Mouse (Mus musculus): ENCODE measurements around the gene Pgf. TPM values are rescaled to one million over a fixed set of nuclear protein-coding genes. Genes with fewer than 3 reads are reported as not detected.

Gene Pgf
- total RNA-seq, 2 experiments from 2014 or later: 3.2 to 4.3 TPM

DNA sequence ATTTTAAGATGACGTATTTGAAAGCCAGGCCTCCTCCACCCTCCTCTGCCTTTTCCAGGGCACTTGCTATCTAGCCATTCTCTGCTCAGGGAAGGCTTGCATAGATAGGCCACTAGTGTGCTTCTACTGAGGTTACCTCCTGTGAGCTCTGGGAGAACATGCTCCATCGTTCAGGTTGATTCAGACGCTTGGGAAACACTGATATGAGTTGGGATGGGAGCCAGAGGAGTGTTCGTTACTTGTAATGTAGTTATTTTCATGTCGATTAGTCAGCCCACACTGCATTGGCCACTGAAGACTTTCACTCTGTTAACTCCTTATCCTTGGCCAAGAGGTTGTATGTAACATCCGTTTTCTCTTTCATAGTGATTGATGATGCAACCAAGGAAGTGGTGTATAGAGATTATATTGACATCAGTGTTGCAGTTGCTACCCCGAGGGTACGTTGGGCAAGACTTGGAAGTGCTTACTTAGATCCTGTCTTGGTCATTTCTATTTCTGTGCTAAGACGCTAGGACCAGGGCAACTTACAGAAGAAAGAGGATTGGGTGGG is 48.1 kb downstream of the Pgf start:
- DNase-seq (ENCODE audit: low spot score in 2 of 2): no peak

DNA sequence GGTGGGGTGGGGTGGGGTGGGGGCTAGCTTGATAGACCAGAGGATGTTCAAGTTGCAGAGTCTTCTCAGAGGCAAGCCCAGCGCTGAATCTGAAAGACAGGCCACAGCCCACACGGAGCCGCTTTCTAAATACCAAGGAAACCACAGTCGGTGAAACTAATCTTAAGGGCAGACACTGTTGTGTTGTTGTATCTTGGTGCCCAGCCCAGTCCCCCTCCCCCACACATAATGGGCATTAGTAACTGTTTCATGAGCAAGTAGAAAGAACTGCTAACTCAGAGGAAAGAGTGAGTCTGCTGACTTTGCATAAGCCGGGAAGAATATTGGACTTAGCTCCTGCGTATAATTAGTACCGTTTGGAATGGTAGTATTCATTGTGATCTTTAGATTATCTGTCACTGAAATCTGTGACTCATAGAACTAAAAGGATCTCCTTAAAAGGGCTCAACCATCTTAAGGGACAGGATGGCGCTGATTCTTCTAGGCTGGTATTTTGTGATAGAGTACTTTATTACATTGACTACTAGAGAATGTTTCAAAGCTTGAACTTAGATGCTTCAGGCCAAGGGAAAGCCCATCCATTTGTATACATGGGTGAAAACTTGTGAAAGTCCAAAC is 50.5 kb downstream of the Pgf start:
- no peak for DNase-seq (ENCODE audit: low spot score in 2 of 2)

GRCm38 (mm10) chr12:85124751-85125150 is 52.8 kb downstream of the Pgf start:
- no peak for DNase-seq (ENCODE audit: low spot score in 2 of 2)

GRCm38 (mm10) chr12:85123645-85124044 is 53.9 kb downstream of the Pgf start:
- DNase-seq (ENCODE audit: low spot score in 2 of 2): no peak

DNA sequence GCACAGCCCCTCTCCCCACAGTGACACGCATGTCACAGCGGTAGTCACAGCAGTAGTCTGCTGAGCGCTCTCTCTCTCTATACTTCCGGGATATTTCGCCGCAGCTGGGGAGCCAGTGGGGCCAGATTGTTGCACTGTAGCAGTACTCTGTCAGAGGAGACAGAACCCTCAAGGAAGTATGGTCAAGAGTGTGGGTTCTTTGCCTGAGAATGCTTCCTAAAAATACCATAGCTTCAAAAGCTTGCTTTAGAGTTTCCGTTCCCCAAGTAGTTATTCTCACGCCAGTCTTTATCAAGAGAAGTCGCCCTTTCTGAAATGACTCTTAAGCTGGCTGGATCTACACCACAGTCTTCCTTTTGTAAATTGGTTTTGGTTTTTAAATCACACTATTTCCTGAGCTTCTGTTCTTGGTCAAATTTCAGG is 54.5 kb downstream of the Pgf start:
- DNase-seq (ENCODE audit: low spot score in 2 of 2): no peak

- no peak for DNase-seq (ENCODE audit: low spot score in 2 of 2)
Observed at GRCm38 (mm10) chr12:85121806-85122459, 55.7 kb downstream of the Pgf start.

Other genes with a start within 250 kb of the Pgf start
- gene Fcf1, start 206.9 kb downstream of the Pgf start, total RNA-seq (2021): 100 to 1,000 TPM in 1 of 2 experiments, 10 to 100 TPM in 1; 99.5 to 108 TPM
- 10 to 100 TPM; 34.7 to 38.1 TPM for gene Arel1, start 206.9 kb downstream of the Pgf start, total RNA-seq (2021)
- 10 to 100 TPM; 58.2 to 71.2 TPM for gene Ylpm1, start 181.5 kb downstream of the Pgf start, total RNA-seq (2021)
- gene Prox2, start 67.0 kb downstream of the Pgf start, total RNA-seq (2021): 1 to 10 TPM; 4.8 to 5.5 TPM
- 100 to 1,000 TPM; 294 to 319 TPM for gene Dlst, start 67.0 kb downstream of the Pgf start, total RNA-seq (2021)
- gene Rps6kl1, start 26.5 kb downstream of the Pgf start, total RNA-seq (2021): 1 to 10 TPM; 3.6 to 3.9 TPM
- gene Eif2b2, start 41.7 kb upstream of the Pgf start, total RNA-seq (2021): 10 to 100 TPM; 84.2 to 89.1 TPM
- gene Mlh3, start 92.8 kb upstream of the Pgf start, total RNA-seq (2021): 10 to 100 TPM; 11.9 to 12.9 TPM
- gene Acyp1, start 110.6 kb upstream of the Pgf start, total RNA-seq (2021): 10 to 100 TPM; 29.3 to 38.6 TPM
- 1 to 10 TPM; 1.4 to 2.0 TPM for gene Zc2hc1c, start 110.8 kb upstream of the Pgf start, total RNA-seq (2021)
- 10 to 100 TPM; 76.7 to 77.0 TPM for gene Nek9, start 161.6 kb upstream of the Pgf start, total RNA-seq (2021)
- 100 to 1,000 TPM; 290 to 301 TPM for gene Tmed10, start 197.1 kb upstream of the Pgf start, total RNA-seq (2021)

Data from adrenal gland, postnatal 4 days (tissue).